Mouse (Mus musculus) adipose tissue, adult 10 weeks (tissue): ENCODE results near the gene Tnfaip6. TPM values are rescaled to one million over a fixed set of nuclear protein-coding genes. Genes with fewer than 3 reads are reported as not detected.

Experiments used
- polyA plus RNA-seq: library from polyadenylated mRNA; stranded (reverse); fragments of 350-450 nt; fragmentation: Illumina TruSeq; extraction: RNeasy Lipid Tissue Mini Kit (QIAGEN cat#74804); gene quantifications from one replicate; pipeline ENCODE4 v1.2.3, GENCODE M21; 2014; ENCODE audit warnings: low read depth, low replicate concordance

Tnfaip6 gene
- 2.2 TPM for polyA plus RNA-seq

GRCm38 (mm10) chr2:52037882-52038281 lies at the start of gene Tnfaip6:
Gene Tnfaip6 (plus strand): TSS chr2:52038009.

GRCm38 (mm10) chr2:52072491-52073140 lies 34.8 kb downstream of the Tnfaip6 start, which contains the start of gene Rif1:
Gene Rif1 (plus strand): TSS chr2:52072832.

Other genes starting within 250 kb of the Tnfaip6 start
- gene Rbm43, start 102.8 kb upstream of the Tnfaip6 start, polyA plus RNA-seq = 13.2 TPM
- gene Nmi, start 64.5 kb upstream of the Tnfaip6 start, polyA plus RNA-seq = 33.9 TPM
- 12.8 TPM for gene Rif1, start 34.8 kb downstream of the Tnfaip6 start, polyA plus RNA-seq